Mouse (Mus musculus) brain, embryonic 14.5 days (tissue): ENCODE results near the gene Btbd17.

ENCODE experiments used
- CTCF ChIP-seq: fragments of 200-500 bp; IDR thresholded peaks from 2 replicates; pipeline ENCODE4 v1.5.1; 2012; ENCODE audit warnings: inconsistent platforms, mild to moderate bottlenecking, moderate library complexity, borderline replicate concordance; ENCODE audit not compliant: insufficient read depth, insufficient read length; ENCODE audit errors: extremely low read depth
- POLR2A ChIP-seq: fragments of 200-500 bp; IDR thresholded peaks from 2 replicates; pipeline ENCODE4 v1.6.1; 2012; ENCODE audit warnings: mild to moderate bottlenecking, inconsistent platforms, borderline replicate concordance; ENCODE audit not compliant: poor library complexity, insufficient read depth, insufficient read length, severe bottlenecking; ENCODE audit errors: extremely low read depth

DNA sequence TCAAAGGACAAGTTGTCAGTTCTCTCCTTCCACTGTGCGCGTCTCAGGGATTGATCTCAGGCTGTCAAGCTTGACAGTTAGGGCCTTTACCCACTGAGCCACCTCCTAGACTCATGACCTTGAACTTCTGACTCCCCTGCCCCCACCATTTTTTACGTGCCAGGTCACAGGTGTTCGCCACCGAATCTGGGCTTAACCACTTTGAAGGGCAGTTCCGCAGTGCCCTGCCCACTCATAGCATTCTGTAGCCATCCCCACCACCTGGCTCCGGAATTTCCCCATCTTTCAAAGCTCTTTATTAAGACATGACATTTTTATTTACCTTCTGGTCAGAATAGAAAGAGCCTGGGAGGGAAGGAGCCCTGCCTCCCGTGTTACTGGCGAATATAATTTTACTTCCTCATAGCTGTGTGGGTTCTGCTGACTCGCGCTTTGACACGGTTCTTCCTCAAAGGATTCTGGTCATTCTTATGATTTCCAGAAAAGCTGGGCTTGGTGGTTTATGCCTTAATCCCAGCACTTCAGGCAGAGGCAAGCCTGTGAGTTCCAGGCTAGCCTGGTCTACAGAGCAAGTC is 48.1 kb downstream of the Btbd17 start:
- TF ChIP-seq POLR2A (no peak), CTCF (no peak)
